Mouse (Mus musculus): Measurements from ENCODE around the gene Zscan2. TPM values are rescaled to one million over a fixed set of nuclear protein-coding genes. Genes with fewer than 3 reads are reported as not detected.

Gene Zscan2
- total RNA-seq, 2 experiments from 2014 or later, result 2.9 TPM; not detected in 1

DNA sequence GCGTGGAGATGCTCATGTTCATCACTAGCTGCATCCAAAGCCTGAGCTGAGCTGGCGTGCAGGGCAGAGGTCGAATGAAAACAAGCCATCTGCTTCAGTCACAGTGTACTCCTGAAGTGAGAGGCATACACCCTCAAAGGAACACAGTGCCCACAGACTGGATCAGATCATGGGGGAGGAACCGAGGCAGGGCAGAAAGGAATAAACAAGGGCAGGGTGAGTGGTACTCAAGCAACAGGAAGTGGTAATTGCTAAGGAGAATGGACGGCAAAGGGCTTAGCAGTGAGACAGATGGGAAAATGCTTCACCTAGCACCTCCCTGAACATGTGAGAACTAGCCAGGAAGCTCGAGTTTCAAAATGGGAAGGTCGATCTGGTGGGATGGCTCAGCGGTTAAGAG lies 51.8 kb downstream of the Zscan2 start:
- ATAC-seq (replicated peaks; ENCODE audit: low FRiP score, poor library complexity, severe bottlenecking), result no peak

DNA sequence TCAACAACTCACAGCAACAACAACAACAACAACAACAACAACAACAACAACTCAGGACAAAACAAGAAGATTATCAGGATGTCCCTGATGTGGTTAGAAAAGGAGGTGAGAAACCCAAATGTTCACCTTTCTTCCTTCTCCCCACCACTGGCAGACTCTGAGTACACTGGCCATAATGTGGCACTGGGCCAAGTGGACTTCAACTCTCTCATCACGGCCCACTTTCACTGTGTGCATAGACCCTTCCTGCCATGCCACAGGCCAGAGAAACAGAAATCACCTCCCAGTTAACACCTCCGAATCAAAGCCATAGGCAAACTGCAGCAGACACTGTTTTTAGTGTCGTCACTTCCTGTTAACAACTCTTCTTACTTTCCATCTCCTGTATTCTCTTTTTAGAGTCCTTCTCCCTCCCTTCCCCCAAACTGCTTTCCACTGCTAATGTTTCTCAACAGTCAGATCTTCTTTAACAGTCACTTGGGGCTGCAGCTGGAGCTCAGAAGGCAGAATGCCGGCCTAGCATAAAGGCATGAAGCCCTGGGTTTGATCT lies 57.3 kb downstream of the Zscan2 start:
- no peak for ATAC-seq (replicated peaks; ENCODE audit: low FRiP score, poor library complexity, severe bottlenecking)

DNA sequence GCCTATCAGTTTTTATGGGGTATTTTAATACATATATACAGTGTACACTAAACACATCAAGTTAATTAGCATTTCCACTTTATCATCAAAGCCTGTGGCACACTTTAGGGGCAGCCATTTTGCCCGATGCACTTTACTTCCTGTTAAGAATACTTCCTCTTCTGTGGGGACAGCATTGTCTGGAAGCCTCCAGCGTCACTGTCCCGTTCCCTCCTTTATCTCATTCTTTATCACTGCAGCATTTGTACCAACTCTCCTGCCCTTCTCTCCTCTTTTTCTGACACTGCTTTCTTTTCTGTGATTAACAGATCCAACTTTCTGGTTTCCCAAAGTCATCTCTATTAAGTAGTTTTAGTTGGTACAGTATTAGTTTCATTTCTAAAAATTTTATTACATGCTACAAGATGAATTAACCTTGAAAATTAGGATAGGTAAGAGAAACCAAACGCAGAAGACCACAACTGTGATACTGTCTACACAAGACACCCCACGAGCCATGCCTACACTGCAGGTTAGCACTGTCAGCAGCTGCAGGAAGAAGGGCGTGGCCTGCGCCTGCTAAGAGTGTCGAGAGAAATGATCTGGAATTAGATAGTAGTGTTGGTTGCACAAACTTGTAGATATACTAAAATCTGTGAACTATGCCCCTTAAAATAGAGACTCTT lies 58.4 kb downstream of the Zscan2 start:
- 0 out of 2 replicates have a peak, but pooled peaks have one; percentile 49 for ATAC-seq (replicated peaks; ENCODE audit: low FRiP score, poor library complexity, severe bottlenecking)

DNA sequence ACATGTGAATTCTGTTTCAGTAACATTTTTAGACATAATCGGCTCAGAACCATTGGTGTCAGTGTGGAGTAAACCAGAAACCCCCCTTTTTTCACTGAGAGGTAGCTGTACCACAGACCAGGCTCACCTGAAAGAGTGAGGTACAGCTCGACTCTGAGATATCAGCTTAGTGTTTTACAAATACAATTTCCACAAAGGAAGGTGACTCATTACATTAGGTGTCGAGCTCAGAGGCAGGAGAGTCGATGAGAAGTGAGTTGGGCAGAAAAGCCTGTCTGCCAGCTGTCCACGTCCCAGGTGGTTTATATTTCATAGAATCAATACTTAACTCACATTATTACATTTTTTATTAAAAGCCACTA lies 58.9 kb downstream of the Zscan2 start:
- no peak for ATAC-seq (replicated peaks; ENCODE audit: low FRiP score, poor library complexity, severe bottlenecking)

DNA sequence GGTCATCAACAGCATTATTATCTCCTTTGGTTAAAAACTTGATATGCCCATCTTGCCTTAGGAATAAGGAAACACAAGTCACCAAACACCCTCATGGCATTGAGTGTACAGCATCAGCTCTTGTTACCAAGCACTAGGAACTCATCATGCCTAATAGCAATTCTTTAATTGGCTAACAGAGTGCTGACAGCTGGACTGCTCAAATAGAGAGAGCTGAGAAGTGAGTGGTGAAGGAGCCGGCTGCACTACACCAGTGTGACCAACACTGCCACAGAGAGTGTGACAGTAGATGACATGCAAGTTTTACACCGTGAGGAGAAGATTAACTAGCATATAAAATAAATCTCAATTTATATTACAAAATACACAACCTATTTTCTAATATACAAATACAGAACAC lies 62.4 kb downstream of the Zscan2 start:
- ATAC-seq (replicated peaks; ENCODE audit: low FRiP score, poor library complexity, severe bottlenecking), result no peak

Other genes starting within 250 kb of the Zscan2 start
- 6.8 and 23.9 TPM in 2 replicates for gene Crtc3, start 172.0 kb upstream of the Zscan2 start, total RNA-seq (2015; ENCODE audit: low replicate concordance)
- gene Crtc3, start 172.0 kb upstream of the Zscan2 start, total RNA-seq (2017; ENCODE audit: low replicate concordance), result 2.2 and 2.4 TPM in 2 replicates
- gene Iqgap1, start 34.9 kb upstream of the Zscan2 start, total RNA-seq (2015; ENCODE audit: low replicate concordance), result 33.2 and 83.8 TPM in 2 replicates
- gene Iqgap1, start 34.9 kb upstream of the Zscan2 start, total RNA-seq (2017; ENCODE audit: low replicate concordance), result 30.0 and 35.0 TPM in 2 replicates
- 4.0 and 9.6 TPM in 2 replicates for gene Wdr73, start 40.3 kb downstream of the Zscan2 start, total RNA-seq (2015; ENCODE audit: low replicate concordance)
- gene Wdr73, start 40.3 kb downstream of the Zscan2 start, total RNA-seq (2017; ENCODE audit: low replicate concordance), result 1.6 and 4.1 TPM in 2 replicates
- 17.6 TPM in 1 of 2 replicates, not detected in the other for gene Nmb, start 44.2 kb downstream of the Zscan2 start, total RNA-seq (2015; ENCODE audit: low replicate concordance)
- 2.9 TPM in 1 of 2 replicates, not detected in the other for gene Nmb, start 44.2 kb downstream of the Zscan2 start, total RNA-seq (2017; ENCODE audit: low replicate concordance)
- 59.5 and 114 TPM in 2 replicates for gene Sec11a, start 86.9 kb downstream of the Zscan2 start, total RNA-seq (2015; ENCODE audit: low replicate concordance)
- 60.1 and 88.2 TPM in 2 replicates for gene Sec11a, start 86.9 kb downstream of the Zscan2 start, total RNA-seq (2017; ENCODE audit: low replicate concordance)
- gene Zfp592, start 132.8 kb downstream of the Zscan2 start, total RNA-seq (2015; ENCODE audit: low replicate concordance), result 23.8 and 33.1 TPM in 2 replicates
- 22.3 and 38.0 TPM in 2 replicates for gene Zfp592, start 132.8 kb downstream of the Zscan2 start, total RNA-seq (2017; ENCODE audit: low replicate concordance)
- 0.36 TPM in 1 of 2 replicates, not detected in the other for gene Alpk3, start 196.7 kb downstream of the Zscan2 start, total RNA-seq (2015; ENCODE audit: low replicate concordance)
- gene Alpk3, start 196.7 kb downstream of the Zscan2 start, total RNA-seq (2017; ENCODE audit: low replicate concordance), result not detected in 2 replicates